Mouse (Mus musculus) forebrain, embryonic 10.5 days (tissue): ENCODE results near the gene Gm49711. TPM values are rescaled to one million over a fixed set of nuclear protein-coding genes. Genes with fewer than 3 reads are reported as not detected.

ENCODE experiments used
- DNase-seq: peaks from one replicate; pipeline ENCODE4 v3.0.0-alpha.2; 2017; ENCODE audit warnings: low spot score; ENCODE audit errors: extremely low spot score
- H3K27ac ChIP-seq: fragments of 300-500 bp; sonication (generic); 2 replicates; pipeline ENCODE4 v1.5.1; 2016; ENCODE audit warnings: mild to moderate bottlenecking
- H3K27me3 ChIP-seq: fragments of 300-500 bp; sonication (generic); 2 replicates; pipeline ENCODE4 v1.6.1; 2016; ENCODE audit warnings: mild to moderate bottlenecking; ENCODE audit not compliant: poor library complexity, severe bottlenecking
- H3K36me3 ChIP-seq: fragments of 300-500 bp; sonication (generic); replicated peaks from 2 replicates; pipeline ENCODE4 v1.6.1; 2016; ENCODE audit warnings: mild to moderate bottlenecking, moderate library complexity
- H3K4me1 ChIP-seq: fragments of 300-500 bp; sonication (generic); 2 replicates; pipeline ENCODE4 v1.6.1; 2016
- H3K4me3 ChIP-seq: fragments of 300-500 bp; sonication (generic); 2 replicates; pipeline ENCODE4 v1.5.1; 2016; ENCODE audit warnings: mild to moderate bottlenecking, moderate library complexity
- H3K9me3 ChIP-seq: fragments of 300-500 bp; sonication (generic); 2 replicates; pipeline ENCODE4 v1.6.1; 2016; ENCODE audit warnings: mild to moderate bottlenecking, moderate library complexity
- WGBS: fragments of 180-500 bp; shearing (Covaris S2); methylation state at CpG from one replicate; pipeline ENCODE4 v1.1.7; 2016; 5-methylcytosine and 5-hydroxymethylcytosine counted together
- polyA plus RNA-seq: library from polyadenylated mRNA; unstranded; fragments of >200 nt; fragmentation: Nextera tagmentation; extraction: Ambion mirVana; gene quantifications from 2 replicates; pipeline ENCODE4 v1.2.1, GENCODE M21; 2016

The Gm49711 gene
- polyA plus RNA-seq, 1 experiment from 2014 or later = 0.12 TPM

DNA sequence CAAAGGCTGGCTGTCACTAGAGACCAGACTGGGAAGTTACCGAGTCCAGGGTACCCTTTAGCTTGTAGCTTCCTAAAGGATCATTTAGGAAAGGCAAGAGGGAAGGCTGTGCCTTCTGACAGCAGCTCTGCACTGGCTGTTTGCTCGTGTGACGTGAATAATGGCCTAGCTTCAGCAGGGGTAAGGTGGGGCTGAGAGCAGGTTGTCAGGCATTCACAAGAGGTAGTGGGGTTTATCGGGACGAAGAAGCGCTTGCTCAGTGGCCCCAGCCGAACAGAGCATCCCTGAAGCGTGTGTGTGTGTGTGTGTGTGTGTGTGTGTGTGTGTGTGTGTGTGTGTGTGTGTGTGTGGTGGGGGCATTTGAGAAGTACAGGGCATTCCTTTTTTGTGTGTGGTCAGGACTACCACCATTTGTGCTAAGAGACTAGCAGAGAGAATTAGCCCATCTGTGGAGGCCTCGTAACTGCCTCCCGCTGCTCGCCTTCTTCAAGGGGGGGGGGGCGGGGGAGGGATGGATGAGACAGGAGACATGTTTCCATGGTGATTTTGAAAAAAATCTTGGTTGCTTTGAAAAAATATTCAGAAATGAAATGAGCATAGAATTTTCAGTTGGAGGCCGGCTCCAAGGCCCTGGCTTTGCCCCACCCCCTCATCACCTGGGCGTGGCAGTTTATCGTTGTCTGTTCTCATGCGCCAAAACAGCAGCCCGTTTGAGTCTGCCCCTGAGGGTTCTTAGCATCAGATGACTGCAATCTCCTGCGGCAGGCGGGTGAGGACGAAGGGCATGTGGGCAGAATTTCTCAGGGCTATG, 57.7 kb downstream of the Gm49711 start:
- H3K27me3 ChIP-seq = no peaks in the 10 kb centered on the region
- no peaks in the 10 kb centered on the region for H3K9me3 ChIP-seq
- H3K36me3 ChIP-seq = peaks cover 24% of the 10 kb centered on the region
- 39% methylated on average over 20 of the region's 20 CpGs for WGBS
- no peak for DNase-seq
- H3K4me1 ChIP-seq = peaks cover 38% of the 10 kb centered on the region
- H3K4me3 ChIP-seq = 0 out of 2 replicates have a peak overlapping the region, but pooled peaks have one; percentile 8
- H3K27ac ChIP-seq = peak overlapping the region; percentile 49

- no peak for DNase-seq
- Histone ChIP-seq H3K36me3 (peaks cover 13% of the 10 kb centered on the region), H3K27ac (0 out of 2 replicates have a peak overlapping the region, but pooled peaks have one; percentile 15), H3K4me1 (peaks cover 45% of the 10 kb centered on the region), H3K27me3 (no peaks in the 10 kb centered on the region), H3K4me3 (no peak overlapping the region), H3K9me3 (no peaks in the 10 kb centered on the region)
- 81% methylated on average over 9 of the region's 9 CpGs for WGBS
Observed at GRCm38 (mm10) chr16:92117337-92118209, 59.5 kb downstream of the Gm49711 start.

GRCm38 (mm10) chr16:92119013-92119515, 60.9 kb downstream of the Gm49711 start:
- H3K27ac ChIP-seq = no peak overlapping the region
- DNase-seq = no peak
- peaks cover under 1% of the 10 kb centered on the region; the same call in 1 of the 2 replicates for H3K9me3 ChIP-seq
- H3K4me1 ChIP-seq = peaks cover 45% of the 10 kb centered on the region
- H3K36me3 ChIP-seq = no peaks in the 10 kb centered on the region
- 75% methylated on average over 13 of the region's 13 CpGs for WGBS
- no peaks in the 10 kb centered on the region for H3K27me3 ChIP-seq
- no peak overlapping the region for H3K4me3 ChIP-seq

GRCm38 (mm10) chr16:92120899-92121531, 62.9 kb downstream of the Gm49711 start:
- H3K36me3 ChIP-seq = no peaks in the 10 kb centered on the region; the same call in 1 of the 2 replicates
- H3K27me3 ChIP-seq = no peaks in the 10 kb centered on the region
- H3K27ac ChIP-seq = no peak overlapping the region
- peaks cover 13% of the 10 kb centered on the region for H3K9me3 ChIP-seq
- DNase-seq = no peak
- H3K4me3 ChIP-seq = no peak overlapping the region
- H3K4me1 ChIP-seq = peaks cover 28% of the 10 kb centered on the region
- 71% methylated on average over 17 of the region's 17 CpGs for WGBS

GRCm38 (mm10) chr16:92127226-92127625, 69.1 kb downstream of the Gm49711 start:
- WGBS = 54% methylated on average over 4 of the region's 4 CpGs
- Histone ChIP-seq H3K27me3 (0 out of 2 replicates have a peak, but pooled peaks cover 5% of the 10 kb centered on the region), H3K4me1 (peaks cover 3% of the 10 kb centered on the region; the same call in 1 of the 2 replicates), H3K36me3 (no peaks in the 10 kb centered on the region; the same call in 1 of the 2 replicates), H3K27ac (no peak overlapping the region), H3K4me3 (no peak overlapping the region), H3K9me3 (peaks cover 13% of the 10 kb centered on the region)
- DNase-seq = no peak

- H3K36me3 ChIP-seq = no peaks in the 10 kb centered on the region; the same call in 1 of the 2 replicates
- H3K4me1 ChIP-seq = peaks cover 3% of the 10 kb centered on the region; the same call in 1 of the 2 replicates
- DNase-seq = no peak
- peaks cover 13% of the 10 kb centered on the region for H3K9me3 ChIP-seq
- 91% methylated on average over 5 of the region's 5 CpGs for WGBS
- H3K4me3 ChIP-seq = no peak overlapping the region
- H3K27ac ChIP-seq = no peak overlapping the region
- H3K27me3 ChIP-seq = 0 out of 2 replicates have a peak, but pooled peaks cover 5% of the 10 kb centered on the region
Observed at GRCm38 (mm10) chr16:92127666-92128065, 69.5 kb downstream of the Gm49711 start.

DNA sequence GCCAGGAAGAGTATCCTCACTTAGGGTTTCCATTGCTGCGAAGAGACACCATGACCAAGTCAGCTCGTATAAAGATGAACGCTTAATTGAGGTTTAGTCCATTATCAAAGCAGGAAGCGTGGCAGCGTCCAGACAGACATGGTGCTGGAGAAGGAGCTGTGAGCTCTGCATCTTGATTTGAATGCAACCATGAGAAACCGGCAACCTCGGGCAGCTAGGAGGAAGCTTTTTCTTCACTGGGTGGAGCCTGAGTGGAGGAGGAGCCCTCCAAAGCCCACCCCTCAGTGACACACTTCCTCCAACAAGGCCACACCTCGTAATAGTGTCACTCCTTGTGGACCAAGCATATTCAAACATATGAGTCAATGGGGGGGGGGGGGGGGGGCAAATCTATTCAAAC, 71.7 kb downstream of the Gm49711 start:
- WGBS = 90% methylated on average over 8 of the region's 8 CpGs
- peaks cover 3% of the 10 kb centered on the region; the same call in 1 of the 2 replicates for H3K4me1 ChIP-seq
- H3K9me3 ChIP-seq = peaks cover 5% of the 10 kb centered on the region; the same call in 1 of the 2 replicates
- 0 out of 2 replicates have a peak, but pooled peaks cover 5% of the 10 kb centered on the region for H3K27me3 ChIP-seq
- H3K4me3 ChIP-seq = no peak overlapping the region
- H3K36me3 ChIP-seq = no peaks in the 10 kb centered on the region
- no peak for DNase-seq
- no peak overlapping the region for H3K27ac ChIP-seq

- no peaks in the 10 kb centered on the region for H3K36me3 ChIP-seq
- 84% methylated on average over 4 of the region's 4 CpGs for WGBS
- H3K27ac ChIP-seq = no peak overlapping the region
- H3K4me1 ChIP-seq = no peaks in the 10 kb centered on the region
- 0 out of 2 replicates have a peak, but pooled peaks cover 6% of the 10 kb centered on the region for H3K27me3 ChIP-seq
- H3K4me3 ChIP-seq = no peak overlapping the region
- H3K9me3 ChIP-seq = peaks cover 2% of the 10 kb centered on the region; the same call in 1 of the 2 replicates
- DNase-seq = no peak
Observed at GRCm38 (mm10) chr16:92132511-92132910, 74.4 kb downstream of the Gm49711 start.

DNA sequence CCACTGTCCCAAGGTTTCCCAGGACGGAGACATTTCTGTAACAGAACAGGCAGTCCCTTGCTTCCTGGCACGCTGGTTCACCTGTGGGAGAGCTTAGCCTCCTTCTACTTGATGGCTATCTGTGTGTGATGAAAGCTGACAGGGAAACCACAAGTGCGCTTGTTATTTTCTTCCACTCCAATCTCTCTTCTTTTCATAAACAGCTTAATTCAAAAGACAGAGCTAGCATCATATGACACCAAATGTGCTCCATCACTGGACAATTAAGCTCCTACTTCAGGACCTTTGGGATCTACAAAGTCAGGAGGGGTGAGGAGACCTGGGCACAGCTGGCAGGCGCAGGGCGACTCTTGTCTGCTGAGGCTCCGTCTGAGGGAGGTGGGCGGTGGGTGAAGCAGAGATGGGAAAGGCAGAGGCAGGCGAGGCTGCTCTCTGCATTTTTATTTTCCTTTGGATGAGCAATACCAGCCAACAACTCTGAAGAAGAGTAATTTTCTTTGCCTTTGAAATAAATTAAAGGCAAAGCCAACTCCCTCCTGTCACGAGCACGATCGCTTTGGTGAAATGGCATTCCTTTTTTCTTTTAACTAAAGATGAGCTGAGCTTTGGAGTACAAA, 76.1 kb downstream of the Gm49711 start:
- no peak for DNase-seq
- Histone ChIP-seq H3K27ac (no peak overlapping the region), H3K27me3 (peaks cover 17% of the 10 kb centered on the region; the same call in 1 of the 2 replicates), H3K9me3 (peaks cover 2% of the 10 kb centered on the region; the same call in 1 of the 2 replicates), H3K4me3 (no peak overlapping the region), H3K4me1 (peaks cover 10% of the 10 kb centered on the region), H3K36me3 (no peaks in the 10 kb centered on the region)
- 91% methylated on average over 11 of the region's 11 CpGs for WGBS

- Histone ChIP-seq H3K4me3 (no peak overlapping the region), H3K27ac (no peak overlapping the region), H3K4me1 (peaks cover 30% of the 10 kb centered on the region), H3K36me3 (no peaks in the 10 kb centered on the region), H3K27me3 (peaks cover 22% of the 10 kb centered on the region; the same call in 1 of the 2 replicates), H3K9me3 (peaks cover 2% of the 10 kb centered on the region; the same call in 1 of the 2 replicates)
- 94% methylated on average over 15 of the region's 15 CpGs for WGBS
- DNase-seq = no peak
Observed at GRCm38 (mm10) chr16:92136275-92136674, 78.2 kb downstream of the Gm49711 start.

GRCm38 (mm10) chr16:92139386-92140261, 81.5 kb downstream of the Gm49711 start:
- Histone ChIP-seq H3K4me1 (peaks cover 54% of the 10 kb centered on the region), H3K27me3 (peaks cover 27% of the 10 kb centered on the region; the same call in 1 of the 2 replicates), H3K4me3 (0 out of 2 replicates have a peak overlapping the region, but pooled peaks have one; percentile 21), H3K36me3 (no peaks in the 10 kb centered on the region), H3K27ac (peak overlapping the region; percentile 81), H3K9me3 (peaks cover 2% of the 10 kb centered on the region; the same call in 1 of the 2 replicates)
- 31% methylated on average over 15 of the region's 15 CpGs for WGBS
- no peak for DNase-seq
